Mouse (Mus musculus): ENCODE results near the gene Clip1. TPM values are rescaled to one million over a fixed set of nuclear protein-coding genes. Genes with fewer than 3 reads are reported as not detected.

Clip1 gene
- polyA plus RNA-seq, 1 experiment from 2014 or later = 81.2 TPM

- peaks cover 64% of the 10 kb centered on the region for H3K36me3 ChIP-seq
- no peak overlapping the region for H3K4me3 ChIP-seq (replicated peaks)
- H3K4me2 ChIP-seq (replicated peaks) = no peak overlapping the region
- H3K9me3 ChIP-seq = no peaks in the 10 kb centered on the region
- no peaks in the 10 kb centered on the region for H3K27me3 ChIP-seq
- WGBS = 39% methylated on average over 8 of the region's 8 CpGs
- no peak overlapping the region for H3K27ac ChIP-seq
- no peak overlapping the region for H3K9ac ChIP-seq (replicated peaks)
- ATAC-seq = no peak
- no peaks in the 10 kb centered on the region for H3K4me1 ChIP-seq (replicated peaks)
Observed at GRCm38 (mm10) chr5:123626631-123627030, 57.8 kb downstream of the Clip1 start.

DNA sequence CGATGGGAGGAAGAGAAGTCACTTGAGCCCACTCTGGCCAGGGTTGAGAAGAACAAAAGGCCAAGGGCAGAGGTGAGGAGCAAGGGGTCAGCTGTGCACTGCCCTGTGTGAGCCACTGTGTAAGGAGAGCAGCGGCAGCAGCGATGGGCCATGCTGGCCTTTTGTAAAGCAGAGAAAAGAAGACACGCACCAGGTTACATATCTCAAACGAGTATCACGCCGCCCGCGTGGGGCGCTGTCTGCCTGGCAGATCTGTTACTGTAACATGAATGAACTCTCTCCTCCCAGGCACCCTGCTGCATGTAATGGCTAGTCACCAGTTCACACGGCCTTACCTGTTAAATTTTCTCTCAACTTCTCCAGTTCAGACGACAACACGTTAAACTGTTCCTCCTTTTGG is 62.0 kb downstream of the Clip1 start:
- no peak for ATAC-seq
- Histone ChIP-seq H3K4me1 (replicated peaks) (no peaks in the 10 kb centered on the region), H3K4me2 (replicated peaks) (no peak overlapping the region), H3K9ac (replicated peaks) (no peak overlapping the region), H3K4me3 (replicated peaks) (no peak overlapping the region), H3K27ac (no peak overlapping the region), H3K9me3 (no peaks in the 10 kb centered on the region), H3K27me3 (no peaks in the 10 kb centered on the region), H3K36me3 (peaks cover 60% of the 10 kb centered on the region)
- WGBS = 58% methylated on average over 13 of the region's 13 CpGs

GRCm38 (mm10) chr5:123618558-123618957 is 65.9 kb downstream of the Clip1 start:
- Histone ChIP-seq H3K36me3 (peaks cover 81% of the 10 kb centered on the region), H3K27me3 (no peaks in the 10 kb centered on the region), H3K27ac (no peak overlapping the region), H3K9ac (replicated peaks) (no peak overlapping the region), H3K4me2 (replicated peaks) (no peak overlapping the region), H3K9me3 (no peaks in the 10 kb centered on the region), H3K4me3 (replicated peaks) (no peak overlapping the region), H3K4me1 (replicated peaks) (no peaks in the 10 kb centered on the region)
- no peak for ATAC-seq
- 81% methylated on average over 2 of the region's 2 CpGs for WGBS

- Histone ChIP-seq H3K4me1 (replicated peaks) (no peaks in the 10 kb centered on the region), H3K27me3 (no peaks in the 10 kb centered on the region), H3K36me3 (peaks cover 82% of the 10 kb centered on the region), H3K9me3 (no peaks in the 10 kb centered on the region), H3K9ac (replicated peaks) (no peak overlapping the region), H3K27ac (no peak overlapping the region), H3K4me3 (replicated peaks) (no peak overlapping the region), H3K4me2 (replicated peaks) (no peak overlapping the region)
- 94% methylated on average over 24 of the region's 24 CpGs for WGBS
- ATAC-seq = no peak
Observed at GRCm38 (mm10) chr5:123614246-123614645, 70.2 kb downstream of the Clip1 start.

GRCm38 (mm10) chr5:123609843-123610242 is 74.6 kb downstream of the Clip1 start:
- peak; percentile 77 for ATAC-seq
- WGBS = 29% methylated on average over 4 of the region's 4 CpGs

GRCm38 (mm10) chr5:123609416-123609815 is 75.0 kb downstream of the Clip1 start:
- Histone ChIP-seq H3K4me1 (replicated peaks) (no peaks in the 10 kb centered on the region), H3K4me2 (replicated peaks) (no peak overlapping the region), H3K27me3 (no peaks in the 10 kb centered on the region), H3K36me3 (peaks cover 89% of the 10 kb centered on the region), H3K9ac (replicated peaks) (no peak overlapping the region), H3K4me3 (replicated peaks) (no peak overlapping the region), H3K27ac (no peak overlapping the region), H3K9me3 (no peaks in the 10 kb centered on the region)
- no peak for ATAC-seq
- 93% methylated on average over 7 of the region's 7 CpGs for WGBS

More at GRCm38 (mm10) chr5:123609843-123610242, 74.6 kb downstream of the Clip1 start:
- Histone ChIP-seq H3K9ac (replicated peaks) (no peak overlapping the region), H3K4me1 (replicated peaks) (no peaks in the 10 kb centered on the region), H3K27me3 (no peaks in the 10 kb centered on the region), H3K9me3 (no peaks in the 10 kb centered on the region), H3K27ac (no peak overlapping the region), H3K4me2 (replicated peaks) (no peak overlapping the region), H3K36me3 (peaks cover 91% of the 10 kb centered on the region), H3K4me3 (replicated peaks) (no peak overlapping the region)

DNA sequence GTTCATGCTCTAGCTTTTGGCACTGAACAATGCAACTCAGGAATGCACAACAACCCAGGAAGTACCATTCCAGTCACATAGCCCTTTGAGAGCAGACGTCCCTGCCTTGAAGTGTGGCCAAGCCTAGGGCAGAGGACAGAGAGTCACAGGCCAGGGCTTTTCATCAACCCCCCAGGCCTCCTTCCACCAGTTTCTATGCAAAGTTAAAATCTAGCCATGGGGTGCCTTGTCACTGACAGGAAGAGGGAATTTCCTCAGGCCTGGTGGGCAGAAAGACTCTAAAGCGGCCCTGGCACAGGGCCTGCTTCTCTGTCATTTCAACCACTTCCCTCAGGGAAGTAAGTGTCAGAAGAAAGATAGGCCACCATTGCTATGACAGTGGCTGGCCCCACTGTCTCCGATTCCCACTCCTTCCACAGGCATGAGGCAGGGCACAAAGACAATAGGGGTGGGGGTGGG is 77.2 kb downstream of the Clip1 start:
- H3K27ac ChIP-seq = no peak overlapping the region
- WGBS = 86% methylated on average over 3 of the region's 3 CpGs
- H3K9ac ChIP-seq (replicated peaks) = no peak overlapping the region
- no peak overlapping the region for H3K4me3 ChIP-seq (replicated peaks)
- H3K4me2 ChIP-seq (replicated peaks) = no peak overlapping the region
- ATAC-seq = no peak
- H3K4me1 ChIP-seq (replicated peaks) = peaks cover 6% of the 10 kb centered on the region; the same call in 1 of the 2 replicates
- no peaks in the 10 kb centered on the region for H3K9me3 ChIP-seq
- H3K36me3 ChIP-seq = peaks cover 83% of the 10 kb centered on the region
- H3K27me3 ChIP-seq = no peaks in the 10 kb centered on the region

- Histone ChIP-seq H3K27ac (no peak overlapping the region; the same call in 1 of the 2 replicates), H3K4me3 (replicated peaks) (no peak overlapping the region), H3K9me3 (no peaks in the 10 kb centered on the region), H3K4me1 (replicated peaks) (peaks cover 6% of the 10 kb centered on the region; the same call in 1 of the 2 replicates), H3K9ac (replicated peaks) (no peak overlapping the region), H3K36me3 (peaks cover 81% of the 10 kb centered on the region), H3K27me3 (no peaks in the 10 kb centered on the region), H3K4me2 (replicated peaks) (no peak overlapping the region)
- 42% methylated on average over 11 of the region's 11 CpGs for WGBS
- ATAC-seq = peak; percentile 24; the same call in 1 of the 2 replicates
Observed at GRCm38 (mm10) chr5:123603496-123603895, 80.9 kb downstream of the Clip1 start.

DNA sequence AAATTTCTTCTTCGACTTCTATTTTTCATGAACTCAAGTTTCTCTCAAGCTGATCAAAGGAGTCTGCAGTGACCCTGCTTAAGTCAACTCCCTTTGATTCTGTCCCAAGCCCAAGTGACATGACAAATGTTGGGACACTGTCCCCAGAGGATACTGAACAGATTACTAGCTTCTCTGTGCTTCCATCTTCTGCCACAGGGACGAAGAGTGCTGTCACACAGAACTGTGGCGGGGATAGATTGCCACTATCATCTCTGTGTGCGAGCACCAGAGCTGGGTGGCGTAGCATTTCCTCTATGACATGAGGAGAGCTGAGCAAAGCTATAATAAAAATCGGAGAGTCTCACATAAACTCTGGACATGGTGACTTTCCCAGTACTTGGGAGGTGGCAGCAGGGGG is 82.2 kb downstream of the Clip1 start:
- Histone ChIP-seq H3K4me1 (replicated peaks) (peaks cover 6% of the 10 kb centered on the region; the same call in 1 of the 2 replicates), H3K9me3 (no peaks in the 10 kb centered on the region), H3K4me2 (replicated peaks) (no peak overlapping the region), H3K27me3 (no peaks in the 10 kb centered on the region), H3K4me3 (replicated peaks) (no peak overlapping the region), H3K27ac (no peak overlapping the region), H3K36me3 (peaks cover 78% of the 10 kb centered on the region), H3K9ac (replicated peaks) (no peak overlapping the region)
- no peak for ATAC-seq
- 94% methylated on average over 6 of the region's 6 CpGs for WGBS

GRCm38 (mm10) chr5:123599319-123599718 is 85.1 kb downstream of the Clip1 start:
- H3K4me3 ChIP-seq (replicated peaks) = no peak overlapping the region
- H3K27ac ChIP-seq = no peak overlapping the region
- no peak overlapping the region for H3K9ac ChIP-seq (replicated peaks)
- no peak overlapping the region for H3K4me2 ChIP-seq (replicated peaks)
- H3K27me3 ChIP-seq = no peaks in the 10 kb centered on the region
- WGBS = 55% methylated on average over 6 of the region's 6 CpGs
- peaks cover 6% of the 10 kb centered on the region; the same call in 1 of the 2 replicates for H3K4me1 ChIP-seq (replicated peaks)
- peaks cover 70% of the 10 kb centered on the region for H3K36me3 ChIP-seq
- H3K9me3 ChIP-seq = no peaks in the 10 kb centered on the region
- no peak for ATAC-seq

- H3K27me3 ChIP-seq = no peaks in the 10 kb centered on the region
Observed at GRCm38 (mm10) chr5:123593622-123594280, 90.7 kb downstream of the Clip1 start.

DNA sequence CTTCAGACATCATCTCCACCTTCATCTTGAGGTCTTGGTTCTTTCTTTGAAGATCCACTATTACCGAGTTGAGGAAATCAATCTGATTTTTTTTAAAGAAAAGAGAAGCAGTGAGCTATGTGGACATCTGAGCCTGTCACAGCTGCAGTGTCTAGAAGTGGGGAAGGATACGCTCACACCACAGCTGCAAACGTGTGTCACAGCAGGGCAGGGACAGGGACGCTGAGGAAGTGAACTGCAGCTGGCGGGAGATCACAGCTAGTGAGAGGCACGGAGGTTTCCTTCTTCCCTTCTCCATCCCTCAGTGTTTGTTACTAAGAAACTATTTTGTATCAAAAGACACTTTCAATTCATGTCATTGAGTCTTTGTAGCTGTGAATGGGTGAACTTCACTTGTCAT is 104.4 kb downstream of the Clip1 start:
- Histone ChIP-seq H3K27me3 (no peaks in the 10 kb centered on the region), H3K4me2 (replicated peaks) (no peak overlapping the region), H3K36me3 (peaks cover 77% of the 10 kb centered on the region), H3K4me1 (replicated peaks) (no peaks in the 10 kb centered on the region), H3K27ac (no peak overlapping the region), H3K9me3 (no peaks in the 10 kb centered on the region), H3K4me3 (replicated peaks) (no peak overlapping the region), H3K9ac (replicated peaks) (no peak overlapping the region)
- ATAC-seq = no peak
- 88% methylated on average over 6 of the region's 6 CpGs for WGBS

More at GRCm38 (mm10) chr5:123593622-123594280, 90.7 kb downstream of the Clip1 start:
- peaks cover 72% of the 10 kb centered on the region for H3K36me3 ChIP-seq
- 85% methylated on average over 10 of the region's 10 CpGs for WGBS
- H3K27ac ChIP-seq = no peak overlapping the region
- H3K9me3 ChIP-seq = no peaks in the 10 kb centered on the region
- ATAC-seq = no peak
- H3K4me2 ChIP-seq (replicated peaks) = no peak overlapping the region
- no peaks in the 10 kb centered on the region for H3K4me1 ChIP-seq (replicated peaks)
- no peak overlapping the region for H3K4me3 ChIP-seq (replicated peaks)
- no peak overlapping the region for H3K9ac ChIP-seq (replicated peaks)

- H3K9me3 ChIP-seq = no peaks in the 10 kb centered on the region
- H3K9ac ChIP-seq (replicated peaks) = no peak overlapping the region
- H3K36me3 ChIP-seq = peaks cover 52% of the 10 kb centered on the region
- no peak overlapping the region for H3K27ac ChIP-seq
- no peak for ATAC-seq
- no peak overlapping the region for H3K4me3 ChIP-seq (replicated peaks)
- no peaks in the 10 kb centered on the region for H3K27me3 ChIP-seq
- H3K4me1 ChIP-seq (replicated peaks) = peaks cover 7% of the 10 kb centered on the region
- WGBS = 88% methylated on average over 3 of the region's 3 CpGs
- no peak overlapping the region for H3K4me2 ChIP-seq (replicated peaks)
Observed at GRCm38 (mm10) chr5:123576696-123577095, 107.7 kb downstream of the Clip1 start.

Data from midbrain, embryonic 13.5 days (tissue).